Mouse (Mus musculus): Measurements from ENCODE around the gene Olfr643. TPM values are rescaled to one million over a fixed set of nuclear protein-coding genes. Genes with fewer than 3 reads are reported as not detected.
"Not testable (repeated sequence)": the region's sequence is repeated elsewhere in the genome, so short reads cannot be mapped to it uniquely, and the experiment has no call there.

Gene Olfr643
- total RNA-seq, 2 experiments from 2014 or later, result not detected

- no peak for DNase-seq
These were observed 120.0 kb downstream of the Olfr643 start, which contains the start of gene Olfr639 for GRCm38 (mm10) chr7:104017203-104017602. Gene Olfr639, minus strand, starts transcription at chr7:104017303.

GRCm38 (mm10) chr7:103999124-103999523, 138.1 kb downstream of the Olfr643 start:
- no peak for DNase-seq

GRCm38 (mm10) chr7:103998446-103998845, 138.8 kb downstream of the Olfr643 start, which contains the start of gene Olfr638:
Gene Olfr638, plus strand, starts transcription at chr7:103998746.
- DNase-seq, result no peak

- no peak for DNase-seq
These were observed 165.4 kb downstream of the Olfr643 start for GRCm38 (mm10) chr7:103971782-103972181.

- no peak for DNase-seq
These were observed 166.4 kb downstream of the Olfr643 start, which contains the start of gene Olfr635 for GRCm38 (mm10) chr7:103970852-103971251. Gene Olfr635, plus strand, starts transcription at chr7:103971152.

GRCm38 (mm10) chr7:103966873-103967272, 170.3 kb downstream of the Olfr643 start:
- DNase-seq, result not testable (repeated sequence)

Other genes starting within 250 kb of the Olfr643 start
- gene Olfr64, start 242.9 kb downstream of the Olfr643 start, total RNA-seq (2021), result not detected
- not detected for gene Olfr65, start 233.9 kb downstream of the Olfr643 start, total RNA-seq (2021)
- gene Olfr631, start 208.6 kb downstream of the Olfr643 start, total RNA-seq (2021), result not detected
- not detected for gene Olfr632, start 203.1 kb downstream of the Olfr643 start, total RNA-seq (2021)
- not detected for gene Olfr633, start 193.0 kb downstream of the Olfr643 start, total RNA-seq (2021)
- under 1 TPM; 0.10 to 0.13 TPM for gene Olfr635, start 166.3 kb downstream of the Olfr643 start, total RNA-seq (2021)
- gene Olfr638, start 138.7 kb downstream of the Olfr643 start, total RNA-seq (2021), result not detected
- under 1 TPM; 0.08 to 0.17 TPM for gene Olfr639, start 120.1 kb downstream of the Olfr643 start, total RNA-seq (2021)
- not detected for gene Olfr640, start 111.8 kb downstream of the Olfr643 start, total RNA-seq (2021)
- not detected for gene Olfr641, start 102.0 kb downstream of the Olfr643 start, total RNA-seq (2021)
- not detected for gene Olfr642, start 84.7 kb downstream of the Olfr643 start, total RNA-seq (2021)
- gene 4930516K23Rik, start 76.0 kb downstream of the Olfr643 start, total RNA-seq (2021), result not detected
- not detected for gene Olfr644, start 65.5 kb downstream of the Olfr643 start, total RNA-seq (2021)
- gene Olfr645, start 51.9 kb downstream of the Olfr643 start, total RNA-seq (2021), result not detected
- gene Olfr646, start 32.5 kb downstream of the Olfr643 start, total RNA-seq (2021), result under 1 TPM in 1 of 2 experiments, not detected in 1; 0.13 TPM
- gene Ubqln5, start 7.6 kb downstream of the Olfr643 start, total RNA-seq (2021), result not detected
- gene Ubqln3, start 5.9 kb upstream of the Olfr643 start, total RNA-seq (2021), result not detected
- not detected for gene Ubqlnl, start 13.2 kb upstream of the Olfr643 start, total RNA-seq (2021)
- gene Olfm5, start 27.4 kb upstream of the Olfr643 start, total RNA-seq (2021), result not detected
- gene Olfr648, start 46.0 kb upstream of the Olfr643 start, total RNA-seq (2021), result under 1 TPM; 0.27 to 0.30 TPM
- gene Olfr649, start 58.6 kb upstream of the Olfr643 start, total RNA-seq (2021), result not detected
- gene Trim6, start 81.4 kb upstream of the Olfr643 start, total RNA-seq (2021), result under 1 TPM in 1 of 2 experiments, not detected in 1; 0.22 TPM
- gene Trim34a, start 107.1 kb upstream of the Olfr643 start, total RNA-seq (2021), result 1 to 10 TPM; 1.4 to 2.2 TPM
- gene Trim5, start 150.7 kb upstream of the Olfr643 start, total RNA-seq (2021), result under 1 TPM; 0.47 to 0.68 TPM
- gene Trim12a, start 178.1 kb upstream of the Olfr643 start, total RNA-seq (2021), result 1 to 10 TPM; 1.8 to 2.5 TPM
- not detected for gene Trim34b, start 192.1 kb upstream of the Olfr643 start, total RNA-seq (2021)
- gene Trim12c, start 216.0 kb upstream of the Olfr643 start, total RNA-seq (2021), result 1 to 10 TPM; 1.4 to 1.8 TPM
- not detected for gene Trim30b, start 232.5 kb upstream of the Olfr643 start, total RNA-seq (2021)

Measured in layer of hippocampus, postnatal 36 days (tissue).